In the genomic region with DNA sequence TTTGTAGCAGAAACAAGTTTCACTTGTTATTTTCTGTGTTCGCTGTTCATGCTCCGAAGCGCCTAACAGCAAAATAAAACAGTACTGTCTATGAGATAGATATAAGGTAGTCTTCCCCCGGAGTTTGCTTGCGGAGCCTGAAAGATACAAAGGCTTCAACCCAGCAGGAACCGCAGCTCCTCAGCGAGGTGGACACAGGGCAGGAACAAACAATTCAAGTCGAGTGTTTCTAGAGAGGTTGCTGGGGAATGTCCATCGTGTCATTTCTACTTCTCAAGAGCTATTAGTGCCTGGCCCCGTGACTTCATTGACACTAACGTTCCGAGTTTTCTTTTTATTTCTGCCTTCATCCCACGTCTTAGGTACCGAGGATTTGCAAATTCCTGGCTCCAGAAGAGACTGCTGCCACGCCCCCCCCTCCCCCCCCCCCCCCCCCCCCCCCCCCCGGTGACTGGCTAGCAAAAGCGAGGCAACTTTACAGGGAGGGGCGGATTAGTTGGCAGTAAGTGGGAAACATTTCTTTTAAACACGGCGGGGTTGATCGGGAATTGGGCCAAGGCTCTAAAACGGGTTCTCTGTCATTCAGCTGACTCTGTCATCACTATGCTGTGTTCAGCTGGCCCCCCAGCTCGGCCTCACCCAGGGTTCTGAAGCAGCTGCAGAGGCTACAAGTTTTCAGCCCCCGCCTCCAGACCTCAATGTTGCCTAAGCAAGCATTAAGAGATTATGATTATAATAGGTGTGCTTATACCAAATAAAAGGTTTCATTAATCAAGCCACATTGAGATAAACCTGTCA, we compare ENCODE assay signal across 8 mouse cellular contexts. TPM values are rescaled to one million over a fixed set of nuclear protein-coding genes. Genes with fewer than 3 reads are reported as not detected.
DNase-seq lines count a peak whose midpoint lies in the region; ATAC-seq and TF ChIP-seq lines count a peak whose summit lies in the region.

No protein-coding gene starts in this region.

- H3K36me3 ChIP-seq in kidney, postnatal 0 days (ENCODE audit: insufficient read depth, low read length): no peaks in the 10 kb centered on the region
- no peaks in the 10 kb centered on the region for H3K36me3 ChIP-seq in kidney, adult 2 months (ENCODE audit: control insufficient read depth, insufficient read depth, low read length)
- no peaks in the 10 kb centered on the region for H3K36me3 ChIP-seq in forebrain, embryonic 16.5 days (ENCODE audit: control insufficient read depth, insufficient read depth)
- no peaks in the 10 kb centered on the region for H3K36me3 ChIP-seq in limb, embryonic 13.5 days
- no peaks in the 10 kb centered on the region for H3K36me3 ChIP-seq in neural tube, embryonic 15.5 days

- H3K9ac ChIP-seq in kidney, postnatal 0 days (ENCODE audit: low read depth, low read length): no peak overlapping the region
- no peak overlapping the region for H3K9ac ChIP-seq in forebrain, embryonic 16.5 days (replicated peaks; ENCODE audit: low read depth, low read length)
- H3K9ac ChIP-seq in limb, embryonic 13.5 days: no peak overlapping the region
- no peak overlapping the region for H3K9ac ChIP-seq in neural tube, embryonic 15.5 days (replicated peaks)

- H3K9me3 ChIP-seq in kidney, postnatal 0 days (replicated peaks; ENCODE audit: low read length): no peaks in the 10 kb centered on the region
- H3K9me3 ChIP-seq in forebrain, embryonic 16.5 days (ENCODE audit: control insufficient read depth, low read length): no peaks in the 10 kb centered on the region
- H3K9me3 ChIP-seq in limb, embryonic 13.5 days: no peaks in the 10 kb centered on the region
- no peaks in the 10 kb centered on the region for H3K9me3 ChIP-seq in neural tube, embryonic 15.5 days (replicated peaks)

- peak overlapping the region; percentile 37; the same call in 1 of the 2 replicates for H3K4me2 ChIP-seq in kidney, postnatal 0 days (ENCODE audit: low read length)
- H3K4me2 ChIP-seq in forebrain, embryonic 16.5 days (ENCODE audit: low read length): peak overlapping the region; percentile 32
- peak overlapping the region; percentile 57 for H3K4me2 ChIP-seq in limb, embryonic 13.5 days (replicated peaks)
- H3K4me2 ChIP-seq in neural tube, embryonic 15.5 days: peak overlapping the region; percentile 49

- H3K4me1 ChIP-seq in kidney, postnatal 0 days (replicated peaks; ENCODE audit: insufficient read depth, low read length): no peaks in the 10 kb centered on the region
- no peaks in the 10 kb centered on the region for H3K4me1 ChIP-seq in kidney, adult 2 months (ENCODE audit: control insufficient read depth, insufficient read depth, low read length)
- H3K4me1 ChIP-seq in forebrain, embryonic 16.5 days (replicated peaks; ENCODE audit: control insufficient read depth, insufficient read depth, low read length): peaks cover 7% of the 10 kb centered on the region
- 0 out of 2 replicates have a peak, but pooled peaks cover 4% of the 10 kb centered on the region for H3K4me1 ChIP-seq in limb, embryonic 13.5 days
- peaks cover 4% of the 10 kb centered on the region; the same call in 1 of the 2 replicates for H3K4me1 ChIP-seq in neural tube, embryonic 15.5 days

- DNase-seq in kidney, postnatal 0 days (ENCODE audit: low spot score): no peak
- DNase-seq in kidney, adult 2 months: no peak
- no peak for DNase-seq in ovary, postnatal 10 days (ENCODE audit: low spot score)
- no peak for DNase-seq in kidney, postnatal 36 days
- DNase-seq in layer of hippocampus, postnatal 25 days (ENCODE audit: extremely low spot score in 1 of 2, low spot score in 1 of 2): no peak

- TF ChIP-seq POLR2A in kidney, adult 2 months (IDR thresholded peaks at IDR 0.05; ENCODE audit: low read depth, low read length): no peak

- no peak overlapping the region for H3K27ac ChIP-seq in kidney, postnatal 0 days
- H3K27ac ChIP-seq in kidney, adult 2 months (ENCODE audit: insufficient read depth, low read depth, low read length): no peak overlapping the region
- H3K27ac ChIP-seq in forebrain, embryonic 16.5 days (ENCODE audit: low read length): no peak overlapping the region
- H3K27ac ChIP-seq in limb, embryonic 13.5 days: no peak overlapping the region
- no peak overlapping the region for H3K27ac ChIP-seq in neural tube, embryonic 15.5 days (replicated peaks)

- peaks cover 3% of the 10 kb centered on the region; the same call in 1 of the 2 replicates for H3K27me3 ChIP-seq in kidney, postnatal 0 days (ENCODE audit: insufficient read depth, low read length)
- H3K27me3 ChIP-seq in kidney, adult 2 months (replicated peaks; ENCODE audit: control insufficient read depth, insufficient read depth, low read length): no peaks in the 10 kb centered on the region
- peaks cover 9% of the 10 kb centered on the region; the same call in 1 of the 2 replicates for H3K27me3 ChIP-seq in forebrain, embryonic 16.5 days (replicated peaks; ENCODE audit: control insufficient read depth, insufficient read depth, low read length)
- 0 out of 2 replicates have a peak, but pooled peaks cover 13% of the 10 kb centered on the region for H3K27me3 ChIP-seq in limb, embryonic 13.5 days
- peaks cover 11% of the 10 kb centered on the region; the same call in 1 of the 2 replicates for H3K27me3 ChIP-seq in neural tube, embryonic 15.5 days (replicated peaks)

- ATAC-seq in kidney, postnatal 0 days (replicated peaks; ENCODE audit: low FRiP score, low read depth): no peak
- ATAC-seq in forebrain, embryonic 16.5 days: 0 out of 2 replicates have a peak, but pooled peaks have one; percentile 55
- no peak for ATAC-seq in limb, embryonic 13.5 days (ENCODE audit: low FRiP score, low read depth)
- no peak for ATAC-seq in neural tube, embryonic 15.5 days (ENCODE audit: low FRiP score)

- WGBS in kidney, postnatal 0 days: 13% methylated on average over 22 of the region's 24 CpGs
- 17% methylated on average over 20 of the region's 24 CpGs for WGBS in kidney, adult 2 months
- WGBS in forebrain, embryonic 16.5 days: 7% methylated on average over 20 of the region's 24 CpGs
- WGBS in limb, embryonic 13.5 days: 11% methylated on average over 21 of the region's 24 CpGs
- WGBS in neural tube, embryonic 15.5 days: 9% methylated on average over 21 of the region's 24 CpGs

- no peak for TF ChIP-seq CTCF in kidney, postnatal 0 days (IDR thresholded peaks at IDR 0.05; ENCODE audit: low read depth)
- no peak for TF ChIP-seq CTCF in kidney, adult 2 months (conservative IDR thresholded peaks at IDR 0.05; ENCODE audit: insufficient read depth, insufficient read length, low read depth, low read length)

- H3K4me3 ChIP-seq in kidney, postnatal 0 days (replicated peaks; ENCODE audit: low read depth, low read length): no peak overlapping the region
- H3K4me3 ChIP-seq in kidney, adult 2 months (ENCODE audit: insufficient read depth, low read depth, low read length): no peak overlapping the region
- H3K4me3 ChIP-seq in forebrain, embryonic 16.5 days (replicated peaks; ENCODE audit: low read length): no peak overlapping the region
- peak overlapping the region; percentile 20; the same call in 1 of the 2 replicates for H3K4me3 ChIP-seq in limb, embryonic 13.5 days
- H3K4me3 ChIP-seq in neural tube, embryonic 15.5 days (replicated peaks): peak overlapping the region; percentile 14; the same call in 1 of the 2 replicates

RNA-seq across cellular contexts. Expression of gene Foxd3, which starts 29.9 kb away (rescaled TPM):
- polyA plus RNA-seq in kidney, postnatal 0 days (2015; fragmentation: Nextera tagmentation; extraction: Ambion mirVana): 0.05 TPM in 2 replicates
- polyA plus RNA-seq in kidney, adult 2 months (2012; rRNA removed): 0.06 and 0.11 TPM in 2 replicates
- polyA plus RNA-seq in forebrain, embryonic 16.5 days (2015; fragmentation: Nextera tagmentation; extraction: Ambion mirVana): 0.10 and 0.14 TPM in 2 replicates
- polyA plus RNA-seq in limb, embryonic 13.5 days (2015; fragmentation: Nextera tagmentation; extraction: Ambion mirVana): 0.74 and 0.80 TPM in 2 replicates
- polyA plus RNA-seq in neural tube, embryonic 15.5 days (2015; fragmentation: Nextera tagmentation; extraction: Ambion mirVana): 2.2 and 3.0 TPM in 2 replicates
- not detected for total RNA-seq in layer of hippocampus, postnatal 25 days (2021)

Comparison
In these comparisons a context has a peak if more than half of its experiments do, and no peak if none do; other contexts are left out.
1. H3K4me3 ChIP-seq: peak in limb, embryonic 13.5 days (single experiment) and neural tube, embryonic 15.5 days (single experiment); none in kidney, postnatal 0 days (single experiment), kidney, adult 2 months (single experiment) and forebrain, embryonic 16.5 days (single experiment).
2. Peak in every context shown above with its lines, with median percentiles within 50 percentile points of each other: H3K4me2 ChIP-seq.